ENCODE assay signal across 19 mouse cellular contexts in the genomic region with DNA sequence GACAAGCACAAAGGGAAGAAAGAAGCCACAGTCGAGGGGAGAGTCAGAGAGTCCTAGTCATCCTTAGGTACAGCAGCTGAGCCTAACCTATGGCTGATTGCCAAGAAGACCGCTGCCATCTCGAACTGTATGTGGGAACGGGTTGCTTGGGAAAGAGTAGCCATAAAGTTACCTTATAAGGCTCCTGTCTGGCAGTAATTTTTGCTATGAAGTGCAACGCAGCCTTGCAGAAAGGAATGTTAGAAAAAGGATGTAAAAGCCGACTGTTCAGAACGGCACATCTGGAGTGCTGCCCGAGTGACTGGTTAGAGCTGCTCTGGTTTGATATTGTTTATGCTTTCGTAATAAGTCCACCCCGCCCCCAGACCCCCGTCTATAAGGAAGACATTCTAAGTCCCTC. TPM values are rescaled to one million over a fixed set of nuclear protein-coding genes. Genes with fewer than 3 reads are reported as not detected.
DNase-seq lines count a peak whose midpoint lies in the region; ATAC-seq and TF ChIP-seq lines count a peak whose summit lies in the region.
"Had no signal": no experiment of that assay in that cellular context is flagged by ENCODE, and none has a peak within 500 bp of the region (broad histone marks: within the 10 kb centered on the region; RNA-seq: fewer than 3 reads in every experiment).

No protein-coding gene starts in this region.

- H3K27ac ChIP-seq in embryonic facial prominence, embryonic 12.5 days = no peak overlapping the region
- no peak overlapping the region for H3K27ac ChIP-seq in embryonic facial prominence, embryonic 10.5 days (replicated peaks)
- peak overlapping the region; percentile 25; the same call in 1 of the 2 replicates for H3K27ac ChIP-seq in testis, adult 2 months (ENCODE audit: control insufficient read depth, insufficient read depth, low read depth, low read length)
- H3K27ac ChIP-seq: heart, embryonic 15.5 days had no signal

- DNase-seq in embryonic facial prominence, embryonic 10.5 days (ENCODE audit: low spot score) = no peak
- no peak for DNase-seq in testis, postnatal 10 days (ENCODE audit: low spot score)
- DNase-seq in kidney, postnatal 10 days = peak; percentile 48
- DNase-seq in right cerebral cortex, adult 18-20 months = no peak
- DNase-seq in cerebellum, adult 18-20 months = no peak
- DNase-seq: gastrocnemius, postnatal 10 days; heart, adult 18-20 months; layer of hippocampus, adult 9-11 months; lung, adult 2 months; midbrain, embryonic 14.5 days; thymus, postnatal 36 days had no signal

- H3K36me3 ChIP-seq in embryonic facial prominence, embryonic 12.5 days = no peaks in the 10 kb centered on the region
- no peaks in the 10 kb centered on the region for H3K36me3 ChIP-seq in embryonic facial prominence, embryonic 10.5 days (replicated peaks)
- H3K36me3 ChIP-seq in testis, adult 2 months (ENCODE audit: control insufficient read depth, insufficient read depth, low read length) = no peaks in the 10 kb centered on the region
- H3K36me3 ChIP-seq: G1E; heart, embryonic 15.5 days had no signal

- peaks cover 11% of the 10 kb centered on the region for H3K4me1 ChIP-seq in embryonic facial prominence, embryonic 12.5 days
- H3K4me1 ChIP-seq in embryonic facial prominence, embryonic 10.5 days = peaks cover 21% of the 10 kb centered on the region
- H3K4me1 ChIP-seq in testis, adult 2 months (ENCODE audit: control insufficient read depth, insufficient read depth, low read length) = peaks cover 10% of the 10 kb centered on the region; the same call in 1 of the 2 replicates

- ATAC-seq in embryonic facial prominence, embryonic 12.5 days (ENCODE audit: insufficient number of reproducible peaks, insufficient read depth, low FRiP score, low TSS enrichment) = no peak
- ATAC-seq in frontal cortex, adult (ENCODE audit: low TSS enrichment) = no peak
- ATAC-seq: CD4-positive, CD25-positive, alpha-beta regulatory T cell, adult 4 months; inflammation-experienced regulatory T-cells, adult 6 months had no signal

- no peaks in the 10 kb centered on the region for H3K27me3 ChIP-seq in embryonic facial prominence, embryonic 12.5 days
- no peaks in the 10 kb centered on the region for H3K27me3 ChIP-seq in embryonic facial prominence, embryonic 10.5 days (replicated peaks; ENCODE audit: low read depth, poor library complexity, severe bottlenecking)
- H3K27me3 ChIP-seq in testis, adult 2 months (ENCODE audit: control insufficient read depth, insufficient read depth, low read length) = no peaks in the 10 kb centered on the region
- H3K27me3 ChIP-seq: heart, embryonic 15.5 days had no signal

- WGBS in embryonic facial prominence, embryonic 12.5 days = 48% methylated on average over 11 of the region's 11 CpGs
- 78% methylated on average over 11 of the region's 11 CpGs for WGBS in embryonic facial prominence, embryonic 10.5 days

- H3K4me2 ChIP-seq in embryonic facial prominence, embryonic 12.5 days (replicated peaks) = 0 out of 2 replicates have a peak overlapping the region, but pooled peaks have one; percentile 4
- H3K4me2 ChIP-seq: heart, embryonic 15.5 days had no signal

- H3K4me3 ChIP-seq in embryonic facial prominence, embryonic 12.5 days = no peak overlapping the region
- H3K4me3 ChIP-seq in embryonic facial prominence, embryonic 10.5 days = no peak overlapping the region
- no peak overlapping the region for H3K4me3 ChIP-seq in testis, adult 2 months (ENCODE audit: control insufficient read depth, low read depth, low read length)
- H3K4me3 ChIP-seq: heart, embryonic 15.5 days; myocyte had no signal

- no peaks in the 10 kb centered on the region for H3K9me3 ChIP-seq in embryonic facial prominence, embryonic 12.5 days
- no peaks in the 10 kb centered on the region for H3K9me3 ChIP-seq in embryonic facial prominence, embryonic 10.5 days
- H3K9me3 ChIP-seq: G1E; heart, embryonic 15.5 days had no signal

- no peak for TF ChIP-seq CTCF in testis, adult 2 months (IDR thresholded peaks at IDR 0.05; ENCODE audit: control insufficient read depth, insufficient read depth, insufficient replicate concordance, low read depth, low read length)

- H3K9ac ChIP-seq in embryonic facial prominence, embryonic 12.5 days = no peak overlapping the region
- H3K9ac ChIP-seq: heart, embryonic 15.5 days had no signal

- no peak for TF ChIP-seq POLR2A in testis, adult 2 months (IDR thresholded peaks at IDR 0.05; ENCODE audit: control insufficient read depth, low read depth, low read length)

RNA-seq across cellular contexts. Expression of a gene that starts 47.0 kb away (rescaled TPM):
- 32.6 and 33.5 TPM in 2 replicates for polyA plus RNA-seq in embryonic facial prominence, embryonic 12.5 days (2016; fragmentation: Nextera tagmentation; extraction: Ambion mirVana)
- 38.2 and 38.5 TPM in 2 replicates for polyA plus RNA-seq in embryonic facial prominence, embryonic 10.5 days (2016; fragmentation: Nextera tagmentation; extraction: Ambion mirVana)
- polyA plus RNA-seq in testis, adult 2 months (2012; rRNA removed) = 39.7 and 40.1 TPM in 2 replicates
